Mouse (Mus musculus): ENCODE measurements around the gene Eya4.

Gene Eya4

GRCm38 (mm10) chr10:23156866-23157625 is 193.5 kb downstream of the Eya4 start:
- no peak for DNase-seq (ENCODE audit: low read depth, low spot score)

GRCm38 (mm10) chr10:23150401-23150800 is 200.2 kb downstream of the Eya4 start:
- DNase-seq (ENCODE audit: low read depth, low spot score): no peak

- peak; percentile 5 for DNase-seq (ENCODE audit: low read depth, low spot score)
Measured at GRCm38 (mm10) chr10:23144616-23145015, 206.0 kb downstream of the Eya4 start.

- no peak for DNase-seq (ENCODE audit: low read depth, low spot score)
Measured at GRCm38 (mm10) chr10:23127947-23128346, 222.6 kb downstream of the Eya4 start.

GRCm38 (mm10) chr10:23127151-23127550 is 223.4 kb downstream of the Eya4 start:
- DNase-seq (ENCODE audit: low read depth, low spot score): no peak

GRCm38 (mm10) chr10:23126529-23126928 is 224.1 kb downstream of the Eya4 start:
- no peak for DNase-seq (ENCODE audit: low read depth, low spot score)

- DNase-seq (ENCODE audit: low read depth, low spot score): no peak
Measured at GRCm38 (mm10) chr10:23120437-23120836, 230.1 kb downstream of the Eya4 start.

GRCm38 (mm10) chr10:23116786-23117410 is 233.7 kb downstream of the Eya4 start:
- peak; percentile 54 for DNase-seq (ENCODE audit: low read depth, low spot score)

- no peak for DNase-seq (ENCODE audit: low read depth, low spot score)
Measured at GRCm38 (mm10) chr10:23116063-23116462, 234.5 kb downstream of the Eya4 start.

- no peak for DNase-seq (ENCODE audit: low read depth, low spot score)
Measured at GRCm38 (mm10) chr10:23115321-23115720, 235.3 kb downstream of the Eya4 start.

GRCm38 (mm10) chr10:23108122-23108521 is 242.5 kb downstream of the Eya4 start:
- DNase-seq (ENCODE audit: low read depth, low spot score): no peak

- DNase-seq (ENCODE audit: low read depth, low spot score): no peak
Measured at GRCm38 (mm10) chr10:23092517-23092916, 258.1 kb downstream of the Eya4 start.

- DNase-seq (ENCODE audit: low read depth, low spot score): no peak
Measured at GRCm38 (mm10) chr10:23091552-23091951, 259.0 kb downstream of the Eya4 start.

- DNase-seq (ENCODE audit: low read depth, low spot score): no peak
Measured at GRCm38 (mm10) chr10:23090323-23090722, 260.3 kb downstream of the Eya4 start.

GRCm38 (mm10) chr10:23089271-23089670 is 261.3 kb downstream of the Eya4 start:
- DNase-seq (ENCODE audit: low read depth, low spot score): peak; percentile 80

- no peak for DNase-seq (ENCODE audit: low read depth, low spot score)
Measured at GRCm38 (mm10) chr10:23088764-23089163, 261.8 kb downstream of the Eya4 start.

GRCm38 (mm10) chr10:23086352-23087215 is 264.0 kb downstream of the Eya4 start:
- no peak for DNase-seq (ENCODE audit: low read depth, low spot score)

- DNase-seq (ENCODE audit: low read depth, low spot score): no peak
Measured at GRCm38 (mm10) chr10:23081548-23081828, 269.1 kb downstream of the Eya4 start.

- DNase-seq (ENCODE audit: low read depth, low spot score): peak; percentile 52
Measured at GRCm38 (mm10) chr10:23080749-23081547, 269.6 kb downstream of the Eya4 start.

GRCm38 (mm10) chr10:23076691-23077385 is 273.7 kb downstream of the Eya4 start:
- peak; percentile 34 for DNase-seq (ENCODE audit: low read depth, low spot score)

- DNase-seq (ENCODE audit: low read depth, low spot score): no peak
Measured at GRCm38 (mm10) chr10:23073431-23073830, 277.2 kb downstream of the Eya4 start.
